ENCODE assay signal across 25 mouse cellular contexts in the genomic region with DNA sequence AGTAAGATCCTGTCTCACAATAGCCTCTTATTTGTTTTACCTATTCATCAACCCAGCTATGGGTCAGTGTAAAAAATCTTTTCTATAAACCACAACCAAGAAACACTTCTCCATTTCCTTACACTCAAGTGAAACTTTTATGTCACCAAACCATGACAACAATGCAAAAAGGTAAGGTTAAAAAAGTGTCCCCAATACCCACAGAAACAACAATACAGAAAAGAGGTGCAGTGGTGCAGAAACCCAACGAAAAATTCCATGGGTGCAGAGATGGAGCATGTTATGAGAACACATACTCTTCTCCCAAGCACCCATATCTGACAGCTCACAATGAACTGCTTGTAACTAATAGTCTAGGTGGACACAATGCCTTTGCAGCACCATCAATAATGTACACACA.
"Had no signal": no experiment of that assay in that cellular context is flagged by ENCODE, and none has a peak within 500 bp of the region (broad histone marks: within the 10 kb centered on the region; RNA-seq: fewer than 3 reads in every experiment).

No protein-coding gene starts in this region.

- H3K9ac ChIP-seq: liver, embryonic 13.5 days; liver, embryonic 15.5 days; liver, postnatal 0 days; lung, embryonic 15.5 days; midbrain, embryonic 12.5 days; neural tube, embryonic 13.5 days; neural tube, embryonic 15.5 days; stomach, embryonic 15.5 days had no signal

- ATAC-seq: liver, postnatal 0 days; lung, postnatal 0 days; midbrain, embryonic 16.5 days had no signal

- H3K4me2 ChIP-seq: liver, embryonic 11.5 days; liver, embryonic 13.5 days; liver, embryonic 15.5 days; lung, embryonic 15.5 days; midbrain, embryonic 12.5 days; neural tube, embryonic 13.5 days; neural tube, embryonic 15.5 days; stomach, embryonic 15.5 days had no signal

- H3K4me1 ChIP-seq: liver, embryonic 13.5 days; liver, embryonic 15.5 days; lung, embryonic 15.5 days; megakaryocyte, embryonic 14.5 days; midbrain, embryonic 12.5 days; neural tube, embryonic 13.5 days; neural tube, embryonic 15.5 days; stomach, embryonic 15.5 days had no signal

- H3K27me3 ChIP-seq: liver, embryonic 13.5 days; liver, embryonic 15.5 days; lung, embryonic 15.5 days; megakaryocyte, embryonic 14.5 days; midbrain, embryonic 12.5 days; neural tube, embryonic 13.5 days; neural tube, embryonic 15.5 days; stomach, embryonic 15.5 days had no signal

- H3K27ac ChIP-seq: liver, embryonic 13.5 days; liver, embryonic 15.5 days; lung, embryonic 15.5 days; macrophage; midbrain, embryonic 12.5 days; neural tube, embryonic 13.5 days; neural tube, embryonic 15.5 days; stomach, embryonic 15.5 days; stomach, postnatal 0 days had no signal

- H3K9me3 ChIP-seq: liver, embryonic 13.5 days; liver, embryonic 15.5 days; lung, embryonic 15.5 days; megakaryocyte, embryonic 14.5 days; midbrain, embryonic 12.5 days; neural tube, embryonic 13.5 days; neural tube, embryonic 15.5 days; stomach, embryonic 15.5 days had no signal

- H3K4me3 ChIP-seq: liver, embryonic 13.5 days; liver, embryonic 15.5 days; lung, embryonic 15.5 days; megakaryocyte, embryonic 14.5 days; midbrain, embryonic 12.5 days; myocyte; neural tube, embryonic 13.5 days; neural tube, embryonic 15.5 days; stomach, embryonic 15.5 days had no signal

- DNase-seq: liver, embryonic 13.5 days; liver, postnatal 0 days; lung, adult 2 months; lung, postnatal 14 days; lung, postnatal 36 days; midbrain, embryonic 14.5 days; retina, postnatal 1 day; right cerebral cortex, adult 18-20 months; right cerebral cortex, postnatal 25 days; right cerebral cortex, postnatal 4 days; thymus, adult 2 months; thymus, postnatal 36 days had no signal
